In genomic region chr3:83980231-83980872, GRCm38 (mm10) we compare ENCODE assay signal across 9 mouse cellular contexts. TPM values are rescaled to one million over a fixed set of nuclear protein-coding genes. Genes with fewer than 3 reads are reported as not detected.
DNase-seq lines count a peak whose midpoint lies in the region; ATAC-seq lines count a peak whose summit lies in the region.
"Had no signal": no experiment of that assay in that cellular context is flagged by ENCODE, and none has a peak within 500 bp of the region (broad histone marks: within the 10 kb centered on the region; RNA-seq: fewer than 3 reads in every experiment).

No protein-coding gene starts in this region.

- no peak for ATAC-seq in lung, embryonic 15.5 days (ENCODE audit: borderline replicate concordance, extremely low read depth, low FRiP score, low TSS enrichment)
- peak; percentile 89 for ATAC-seq in hindbrain, embryonic 13.5 days (ENCODE audit: low FRiP score)
- peak; percentile 96 for ATAC-seq in neural tube, embryonic 12.5 days (ENCODE audit: low FRiP score, low read depth)

- DNase-seq in lung, postnatal 36 days = no peak
- peak; percentile 82 for DNase-seq in embryo, embryonic 11 days
- no peak for DNase-seq in kidney, postnatal 4 days
- no peak for DNase-seq in T-cell, adult 2 months (ENCODE audit: low spot score)
- DNase-seq in left cerebral cortex, postnatal 36 days (ENCODE audit: low spot score in 2 of 2) = no peak

- intact Hi-C loops in left cerebral cortex, postnatal 36 days (cut with DNase I) = no loop called here

- no peak overlapping the region for H3K9ac ChIP-seq in lung, embryonic 15.5 days
- peak overlapping the region; percentile 56; the same call in 1 of the 2 replicates for H3K9ac ChIP-seq in hindbrain, embryonic 13.5 days
- no peak overlapping the region for H3K9ac ChIP-seq in neural tube, embryonic 12.5 days
- H3K9ac ChIP-seq: liver, embryonic 15.5 days had no signal

- H3K4me3 ChIP-seq in lung, embryonic 15.5 days = no peak overlapping the region
- H3K4me3 ChIP-seq in hindbrain, embryonic 13.5 days = no peak overlapping the region
- no peak overlapping the region for H3K4me3 ChIP-seq in neural tube, embryonic 12.5 days
- H3K4me3 ChIP-seq: liver, embryonic 15.5 days had no signal

- H3K27ac ChIP-seq in lung, embryonic 15.5 days = peak overlapping the region; percentile 44; the same call in 1 of the 2 replicates
- peak overlapping the region; percentile 96 for H3K27ac ChIP-seq in hindbrain, embryonic 13.5 days
- H3K27ac ChIP-seq in neural tube, embryonic 12.5 days = peak overlapping the region; percentile 87
- H3K27ac ChIP-seq: liver, embryonic 15.5 days had no signal

- H3K9me3 ChIP-seq in lung, embryonic 15.5 days = no peaks in the 10 kb centered on the region
- H3K9me3 ChIP-seq in hindbrain, embryonic 13.5 days = no peaks in the 10 kb centered on the region
- H3K9me3 ChIP-seq in neural tube, embryonic 12.5 days = no peaks in the 10 kb centered on the region
- H3K9me3 ChIP-seq: liver, embryonic 15.5 days had no signal

- H3K4me1 ChIP-seq in lung, embryonic 15.5 days = peaks cover 33% of the 10 kb centered on the region
- H3K4me1 ChIP-seq in hindbrain, embryonic 13.5 days (replicated peaks) = peaks cover 83% of the 10 kb centered on the region
- H3K4me1 ChIP-seq in neural tube, embryonic 12.5 days = peaks cover 67% of the 10 kb centered on the region

- 29% methylated on average over 6 of the region's 6 CpGs for WGBS in lung, embryonic 15.5 days
- 3% methylated on average over 6 of the region's 6 CpGs for WGBS in hindbrain, embryonic 13.5 days
- WGBS in neural tube, embryonic 12.5 days = 3% methylated on average over 6 of the region's 6 CpGs

- H3K36me3 ChIP-seq in lung, embryonic 15.5 days = no peaks in the 10 kb centered on the region
- no peaks in the 10 kb centered on the region for H3K36me3 ChIP-seq in hindbrain, embryonic 13.5 days
- no peaks in the 10 kb centered on the region for H3K36me3 ChIP-seq in neural tube, embryonic 12.5 days
- H3K36me3 ChIP-seq: liver, embryonic 15.5 days had no signal

- H3K4me2 ChIP-seq in lung, embryonic 15.5 days = no peak overlapping the region
- peak overlapping the region; percentile 25 for H3K4me2 ChIP-seq in hindbrain, embryonic 13.5 days
- H3K4me2 ChIP-seq in neural tube, embryonic 12.5 days (replicated peaks) = peak overlapping the region; percentile 34
- H3K4me2 ChIP-seq: liver, embryonic 15.5 days had no signal

- H3K27me3 ChIP-seq in lung, embryonic 15.5 days = no peaks in the 10 kb centered on the region
- no peaks in the 10 kb centered on the region for H3K27me3 ChIP-seq in hindbrain, embryonic 13.5 days
- H3K27me3 ChIP-seq in neural tube, embryonic 12.5 days (replicated peaks) = no peaks in the 10 kb centered on the region
- H3K27me3 ChIP-seq: liver, embryonic 15.5 days had no signal

RNA-seq across cellular contexts. Expression of gene Tmem131l, which starts 59.6 kb away (rescaled TPM):
- 41.6 and 55.9 TPM in 2 replicates for polyA plus RNA-seq in lung, embryonic 15.5 days (2015; fragmentation: Nextera tagmentation; extraction: Ambion mirVana)
- 66.6 and 75.8 TPM in 2 replicates for polyA plus RNA-seq in hindbrain, embryonic 13.5 days (2015; fragmentation: Nextera tagmentation; extraction: Ambion mirVana)
- polyA plus RNA-seq in neural tube, embryonic 12.5 days (2016; fragmentation: Nextera tagmentation; extraction: Ambion mirVana) = 84.7 and 90.8 TPM in 2 replicates
- 10 to 100 TPM; 17.7 to 28.0 TPM for total RNA-seq in left cerebral cortex, postnatal 36 days (2021)

Comparison
In these comparisons a context has a peak if more than half of its experiments do, and no peak if none do; other contexts are left out.
1. H3K27ac ChIP-seq: peak in every context shown above with its lines; median percentile 96 in hindbrain, embryonic 13.5 days; 87 in neural tube, embryonic 12.5 days; 44 in lung, embryonic 15.5 days.